Mouse (Mus musculus) heart, embryonic 10.5 days (tissue): ENCODE results near the gene Bcl10. TPM values are rescaled to one million over a fixed set of nuclear protein-coding genes. Genes with fewer than 3 reads are reported as not detected.

ENCODE experiments used
- DNase-seq: peaks from one replicate; pipeline ENCODE4 v3.0.0-alpha.2; 2017; ENCODE audit warnings: low spot score
- H3K27ac ChIP-seq: fragments of 300-500 bp; sonication (generic); 2 replicates; pipeline ENCODE4 v1.5.1; 2016; ENCODE audit warnings: mild to moderate bottlenecking
- H3K27me3 ChIP-seq: fragments of 300-500 bp; sonication (generic); 2 replicates; pipeline ENCODE4 v1.6.1; 2016; ENCODE audit warnings: mild to moderate bottlenecking; ENCODE audit not compliant: poor library complexity, insufficient read depth, severe bottlenecking
- H3K36me3 ChIP-seq: fragments of 300-500 bp; sonication (generic); 2 replicates; pipeline ENCODE4 v1.6.1; 2016; ENCODE audit warnings: mild to moderate bottlenecking, moderate library complexity
- H3K4me1 ChIP-seq: fragments of 300-500 bp; sonication (generic); 2 replicates; pipeline ENCODE4 v1.6.1; 2016; ENCODE audit warnings: mild to moderate bottlenecking
- H3K4me3 ChIP-seq: fragments of 300-500 bp; sonication (generic); 2 replicates; pipeline ENCODE4 v1.5.1; 2016; ENCODE audit warnings: mild to moderate bottlenecking, moderate library complexity
- H3K9me3 ChIP-seq: fragments of 300-500 bp; sonication (generic); 2 replicates; pipeline ENCODE4 v1.6.1; 2016; ENCODE audit warnings: mild to moderate bottlenecking, moderate library complexity
- WGBS: fragments of 180-500 bp; shearing (Covaris S2); methylation state at CpG from one replicate; pipeline ENCODE4 v1.1.7; 2016; 5-methylcytosine and 5-hydroxymethylcytosine counted together
- polyA plus RNA-seq: library from polyadenylated mRNA; unstranded; fragments of >200 nt; fragmentation: Nextera tagmentation; extraction: Ambion mirVana; gene quantifications from 2 replicates; pipeline ENCODE4 v1.2.1, GENCODE M21; 2016

The Bcl10 gene
- polyA plus RNA-seq, 1 experiment from 2014 or later = 39.1 TPM

GRCm38 (mm10) chr3:145923874-145924577 lies 1.4 kb downstream of the Bcl10 start:
- H3K4me3 ChIP-seq = peak overlapping the region; percentile 91
- H3K4me1 ChIP-seq = peaks cover 28% of the 10 kb centered on the region; the same call in 1 of the 2 replicates
- peak overlapping the region; percentile 96 for H3K27ac ChIP-seq
- DNase-seq = peak; percentile 100
- H3K36me3 ChIP-seq = peaks cover 12% of the 10 kb centered on the region; the same call in 1 of the 2 replicates
- H3K9me3 ChIP-seq = no peaks in the 10 kb centered on the region
- no peaks in the 10 kb centered on the region for H3K27me3 ChIP-seq
- WGBS = under 1% methylated on average over 58 of the region's 58 CpGs

DNA sequence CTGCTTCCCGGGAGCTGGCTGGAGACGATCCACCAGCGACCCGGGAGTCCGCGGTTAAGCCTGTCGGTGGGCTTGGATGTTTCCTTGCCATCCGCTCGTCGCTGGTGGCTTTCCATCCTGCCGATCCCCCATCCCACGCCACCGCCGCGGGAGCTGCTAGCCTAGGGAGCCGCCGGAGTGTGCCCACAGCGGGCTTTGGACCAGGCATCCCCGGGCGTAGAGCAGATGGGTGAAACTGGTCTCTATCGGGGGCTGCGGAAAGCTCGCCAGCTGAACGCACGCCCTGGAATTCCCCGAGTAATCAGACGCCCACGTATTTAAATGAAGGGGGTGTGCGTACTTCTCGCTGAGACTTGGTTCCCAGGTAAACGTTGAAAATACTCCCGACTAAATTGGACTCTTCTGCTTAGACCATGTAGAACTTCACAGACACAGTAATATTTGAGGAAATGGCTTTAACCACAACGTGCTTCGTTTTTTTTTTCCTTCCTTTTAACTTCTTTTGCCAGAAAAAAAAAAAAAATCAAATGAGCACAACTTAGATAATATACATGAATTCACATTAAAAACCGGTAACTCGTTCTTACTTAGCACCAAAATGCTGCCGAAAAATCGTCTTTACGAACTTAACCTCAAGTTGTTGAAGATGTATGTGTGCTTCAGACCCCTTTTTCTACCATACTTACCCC lies 2.2 kb downstream of the Bcl10 start:
- DNase-seq = no peak

GRCm38 (mm10) chr3:145925506-145925905 lies 2.9 kb downstream of the Bcl10 start:
- H3K27ac ChIP-seq = no peak overlapping the region
- 64% methylated on average over 5 of the region's 5 CpGs for WGBS

More for the DNA sequence above, 2.2 kb downstream of the Bcl10 start:
- H3K36me3 ChIP-seq = peaks cover 15% of the 10 kb centered on the region; the same call in 1 of the 2 replicates
- H3K9me3 ChIP-seq = no peaks in the 10 kb centered on the region
- peak overlapping the region; percentile 96 for H3K27ac ChIP-seq
- 4% methylated on average over 39 of the region's 39 CpGs for WGBS
- H3K27me3 ChIP-seq = no peaks in the 10 kb centered on the region
- H3K4me1 ChIP-seq = peaks cover 28% of the 10 kb centered on the region; the same call in 1 of the 2 replicates
- peak overlapping the region; percentile 91 for H3K4me3 ChIP-seq

GRCm38 (mm10) chr3:145929525-145930400 lies 7.2 kb downstream of the Bcl10 start:
- H3K4me1 ChIP-seq = peaks cover 15% of the 10 kb centered on the region; the same call in 1 of the 2 replicates
- no peaks in the 10 kb centered on the region for H3K27me3 ChIP-seq
- no peak overlapping the region for H3K27ac ChIP-seq
- no peak overlapping the region for H3K4me3 ChIP-seq
- DNase-seq = no peak
- no peaks in the 10 kb centered on the region for H3K9me3 ChIP-seq
- WGBS = 73% methylated on average over 7 of the region's 7 CpGs
- H3K36me3 ChIP-seq = peaks cover 57% of the 10 kb centered on the region

More at GRCm38 (mm10) chr3:145925506-145925905, 2.9 kb downstream of the Bcl10 start:
- Histone ChIP-seq H3K4me3 (peak overlapping the region; percentile 91), H3K9me3 (no peaks in the 10 kb centered on the region), H3K27me3 (no peaks in the 10 kb centered on the region), H3K36me3 (peaks cover 20% of the 10 kb centered on the region), H3K4me1 (peaks cover 28% of the 10 kb centered on the region; the same call in 1 of the 2 replicates)
- no peak for DNase-seq

- Histone ChIP-seq H3K27me3 (no peaks in the 10 kb centered on the region), H3K27ac (no peak overlapping the region), H3K4me3 (no peak overlapping the region), H3K9me3 (no peaks in the 10 kb centered on the region), H3K4me1 (peaks cover 8% of the 10 kb centered on the region), H3K36me3 (peaks cover 47% of the 10 kb centered on the region)
- DNase-seq = no peak
- 70% methylated on average over 9 of the region's 9 CpGs for WGBS
Observed at GRCm38 (mm10) chr3:145933845-145934244, 11.2 kb downstream of the Bcl10 start.

DNA sequence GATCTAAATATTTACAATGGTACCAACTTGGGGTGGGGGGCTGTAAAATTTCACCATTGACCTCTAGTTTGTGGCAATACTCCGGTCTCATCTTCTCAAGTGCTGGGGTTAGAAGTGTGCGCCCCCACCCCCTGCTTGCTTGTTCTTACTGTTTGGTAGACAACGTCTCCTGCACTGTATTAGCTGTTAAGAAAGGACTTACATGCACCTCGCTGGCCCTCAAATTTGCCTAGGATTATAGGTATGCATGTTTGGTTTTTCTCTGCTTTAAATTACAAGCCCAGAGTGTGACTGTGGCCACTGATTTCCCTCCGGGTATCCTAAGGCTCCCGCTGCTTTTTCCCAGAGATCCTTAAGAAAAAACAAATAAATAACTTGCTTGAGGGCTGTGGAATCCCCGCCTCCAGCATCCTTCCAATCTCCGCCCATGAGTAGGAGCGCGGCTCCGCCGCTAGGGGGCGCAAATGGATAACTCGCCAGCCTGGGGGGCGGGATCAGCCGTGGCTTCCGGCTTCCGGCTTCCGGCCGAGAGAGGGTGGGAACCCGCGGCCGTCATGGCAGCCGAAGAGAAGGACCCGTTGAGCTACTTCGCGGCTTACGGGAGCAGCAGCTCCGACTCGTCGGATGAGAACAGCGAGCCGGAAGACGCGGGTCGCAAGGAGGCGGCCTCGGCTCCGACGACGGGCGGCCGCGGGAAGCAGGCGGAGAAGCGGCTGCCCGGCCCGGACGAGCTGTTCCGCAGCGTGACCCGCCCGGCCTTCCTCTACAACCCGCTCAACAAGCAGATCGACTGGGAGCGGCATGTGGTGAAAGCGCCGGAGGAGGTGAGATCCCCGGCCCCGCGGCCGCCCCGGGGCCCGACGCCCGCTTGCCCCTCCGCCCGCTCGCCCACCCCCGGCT lies 15.2 kb downstream of the Bcl10 start, which contains the start of gene 2410004B18Rik:
Gene 2410004B18Rik, plus strand, starts transcription at position 510 of the 900 bp plus-strand sequence.
- Histone ChIP-seq H3K27me3 (no peaks in the 10 kb centered on the region), H3K4me3 (peak within 1 kb of the TSS; percentile 88), H3K27ac (peak within 1 kb of the TSS; percentile 89), H3K4me1 (peaks cover 27% of the 10 kb centered on the region), H3K36me3 (peaks cover 39% of the 10 kb centered on the region), H3K9me3 (no peaks in the 10 kb centered on the region)
- 2% methylated on average over 59 of the region's 70 CpGs for WGBS
- DNase-seq = peak; percentile 96

- DNase-seq = no peak
- Histone ChIP-seq H3K9me3 (no peaks in the 10 kb centered on the region), H3K36me3 (peaks cover 36% of the 10 kb centered on the region), H3K4me3 (peak overlapping the region; percentile 88), H3K4me1 (peaks cover 27% of the 10 kb centered on the region), H3K27me3 (no peaks in the 10 kb centered on the region), H3K27ac (peak overlapping the region; percentile 89)
- WGBS = 17% methylated on average over 50 of the region's 50 CpGs
Observed at GRCm38 (mm10) chr3:145938405-145939349, 16.1 kb downstream of the Bcl10 start.

- Histone ChIP-seq H3K4me3 (peak overlapping the region; percentile 88), H3K27me3 (no peaks in the 10 kb centered on the region), H3K4me1 (peaks cover 27% of the 10 kb centered on the region), H3K9me3 (no peaks in the 10 kb centered on the region), H3K36me3 (peaks cover 38% of the 10 kb centered on the region), H3K27ac (no peak overlapping the region)
- WGBS = 64% methylated on average over 12 of the region's 12 CpGs
- no peak for DNase-seq
Observed at GRCm38 (mm10) chr3:145939402-145939801, 16.8 kb downstream of the Bcl10 start.

DNA sequence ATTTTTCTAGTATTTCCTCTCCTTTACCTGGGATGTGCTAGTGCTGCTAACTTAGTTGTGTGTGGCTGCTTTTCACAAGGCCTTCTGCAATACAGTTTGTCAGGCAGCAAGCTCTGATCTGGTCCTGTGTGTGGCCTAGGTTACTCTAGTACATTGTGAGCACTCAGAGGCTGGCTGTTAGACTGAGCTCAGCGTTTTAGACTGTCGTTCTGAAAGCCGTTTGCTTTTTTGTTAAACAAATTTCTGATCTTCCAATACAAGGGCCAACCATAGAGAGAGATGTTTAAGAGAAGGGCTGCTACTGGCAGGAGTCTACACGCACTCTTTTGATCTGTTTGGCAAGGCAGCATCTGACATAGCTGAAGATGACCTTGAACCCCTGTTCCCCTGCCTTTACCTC lies 17.4 kb downstream of the Bcl10 start:
- no peak overlapping the region for H3K4me3 ChIP-seq
- no peak overlapping the region for H3K27ac ChIP-seq
- WGBS = 90% methylated on average over 4 of the region's 4 CpGs
- H3K36me3 ChIP-seq = peaks cover 41% of the 10 kb centered on the region
- DNase-seq = no peak
- no peaks in the 10 kb centered on the region for H3K27me3 ChIP-seq
- H3K9me3 ChIP-seq = no peaks in the 10 kb centered on the region
- H3K4me1 ChIP-seq = peaks cover 27% of the 10 kb centered on the region

DNA sequence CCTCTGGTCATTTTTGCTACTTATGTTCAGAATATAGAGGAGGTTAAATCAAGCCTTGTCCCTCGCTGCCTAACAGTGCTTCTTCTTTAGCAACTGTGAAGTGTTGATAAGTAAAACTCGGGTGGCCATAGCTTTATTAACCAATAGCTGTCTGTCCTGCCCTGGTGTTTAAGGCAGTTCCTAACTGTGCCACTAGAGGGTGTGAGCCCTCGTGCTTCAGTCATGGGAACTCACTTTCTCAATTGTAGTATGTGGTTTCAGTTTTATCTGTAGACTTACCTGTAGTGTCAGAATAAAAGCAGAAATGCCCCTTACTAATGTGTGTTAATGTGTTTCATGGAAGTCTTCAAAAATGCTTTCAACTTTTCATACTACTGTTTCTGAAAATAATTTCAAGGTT lies 19.4 kb downstream of the Bcl10 start:
- Histone ChIP-seq H3K4me3 (no peak overlapping the region), H3K9me3 (no peaks in the 10 kb centered on the region), H3K27me3 (no peaks in the 10 kb centered on the region), H3K36me3 (peaks cover 48% of the 10 kb centered on the region), H3K27ac (no peak overlapping the region), H3K4me1 (peaks cover 41% of the 10 kb centered on the region)
- 7% methylated on average over 3 of the region's 3 CpGs for WGBS
- peak; percentile 91 for DNase-seq

DNA sequence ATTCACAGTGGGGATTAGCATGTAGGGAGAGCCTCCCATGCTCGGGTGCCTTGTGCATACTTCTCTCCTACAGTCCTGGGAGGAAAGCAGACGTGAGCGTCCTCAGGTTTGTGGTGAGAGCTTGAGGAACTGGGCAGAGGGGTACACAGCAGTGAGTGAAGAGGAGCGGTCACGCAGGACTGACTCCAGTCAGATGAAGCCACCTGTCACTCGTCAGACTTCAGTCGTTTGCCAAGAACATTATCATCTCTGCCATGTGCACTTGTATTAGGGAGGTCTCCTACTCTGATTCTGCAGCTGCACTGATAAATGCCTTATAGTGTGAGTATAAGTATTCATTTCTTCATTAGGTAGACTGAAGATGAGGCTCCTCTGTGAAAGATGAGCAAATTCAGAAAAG lies 21.7 kb downstream of the Bcl10 start:
- Histone ChIP-seq H3K4me1 (peaks cover 36% of the 10 kb centered on the region), H3K27ac (no peak overlapping the region), H3K4me3 (no peak overlapping the region), H3K36me3 (peaks cover 44% of the 10 kb centered on the region), H3K9me3 (no peaks in the 10 kb centered on the region), H3K27me3 (no peaks in the 10 kb centered on the region)
- 84% methylated on average over 7 of the region's 7 CpGs for WGBS
- DNase-seq = no peak
